Mouse (Mus musculus): Measurements from ENCODE around the gene Kbtbd4.
"Not testable (repeated sequence)": the region's sequence is repeated elsewhere in the genome, so short reads cannot be mapped to it uniquely, and the experiment has no call there.

The Kbtbd4 gene

GRCm38 (mm10) chr2:90904076-90904855 lies at the start of gene Kbtbd4, which contains the start of gene Ndufs3:
Gene Kbtbd4 (plus strand): TSS chr2:90904740.
Gene Ndufs3 (minus strand): TSS chr2:90904827.
- DNase-seq (ENCODE audit: low read depth, low spot score), result peak; percentile 92

GRCm38 (mm10) chr2:90861486-90861885 lies 43.1 kb upstream of the Kbtbd4 start:
- DNase-seq (ENCODE audit: low read depth, low spot score), result no peak

GRCm38 (mm10) chr2:90864184-90864583 lies 40.4 kb upstream of the Kbtbd4 start:
- DNase-seq (ENCODE audit: low read depth, low spot score), result no peak

- peak; percentile 60 for DNase-seq (ENCODE audit: low read depth, low spot score)
Measured at GRCm38 (mm10) chr2:90866524-90866923, 38.0 kb upstream of the Kbtbd4 start.

GRCm38 (mm10) chr2:90870136-90870601 lies 34.4 kb upstream of the Kbtbd4 start:
- DNase-seq (ENCODE audit: low read depth, low spot score), result no peak

GRCm38 (mm10) chr2:90871180-90871961 lies 33.2 kb upstream of the Kbtbd4 start:
- no peak for DNase-seq (ENCODE audit: low read depth, low spot score)

- DNase-seq (ENCODE audit: low read depth, low spot score), result no peak
Measured at GRCm38 (mm10) chr2:90874025-90874424, 30.5 kb upstream of the Kbtbd4 start.

GRCm38 (mm10) chr2:90875239-90875638 lies 29.3 kb upstream of the Kbtbd4 start:
- no peak for DNase-seq (ENCODE audit: low read depth, low spot score)

GRCm38 (mm10) chr2:90877584-90878259 lies 26.8 kb upstream of the Kbtbd4 start:
- no peak for DNase-seq (ENCODE audit: low read depth, low spot score)

- DNase-seq (ENCODE audit: low read depth, low spot score), result no peak
Measured at GRCm38 (mm10) chr2:90879419-90879818, 25.1 kb upstream of the Kbtbd4 start.

- no peak for DNase-seq (ENCODE audit: low read depth, low spot score)
Measured at GRCm38 (mm10) chr2:90880144-90880785, 24.3 kb upstream of the Kbtbd4 start.

GRCm38 (mm10) chr2:90881824-90882223 lies 22.7 kb upstream of the Kbtbd4 start:
- DNase-seq (ENCODE audit: low read depth, low spot score), result no peak

- no peak for DNase-seq (ENCODE audit: low read depth, low spot score)
Measured at GRCm38 (mm10) chr2:90885218-90886041, 19.1 kb upstream of the Kbtbd4 start, which contains the start of gene C1qtnf4. Gene C1qtnf4 (plus strand): TSS chr2:90885860.

GRCm38 (mm10) chr2:90886436-90886835 lies 18.1 kb upstream of the Kbtbd4 start:
- DNase-seq (ENCODE audit: low read depth, low spot score), result no peak

- DNase-seq (ENCODE audit: low read depth, low spot score), result no peak
Measured at GRCm38 (mm10) chr2:90887627-90888026, 16.9 kb upstream of the Kbtbd4 start.

- DNase-seq (ENCODE audit: low read depth, low spot score), result peak; percentile 82
Measured at GRCm38 (mm10) chr2:90889550-90890548, 14.7 kb upstream of the Kbtbd4 start.

- no peak for DNase-seq (ENCODE audit: low read depth, low spot score)
Measured at GRCm38 (mm10) chr2:90893673-90894298, 10.8 kb upstream of the Kbtbd4 start.

- not testable (repeated sequence) for DNase-seq (ENCODE audit: low read depth, low spot score)
Measured at GRCm38 (mm10) chr2:90894299-90894677, 10.3 kb upstream of the Kbtbd4 start.

- DNase-seq (ENCODE audit: low read depth, low spot score), result peak; percentile 16
Measured at GRCm38 (mm10) chr2:90903398-90903797, 1.1 kb upstream of the Kbtbd4 start.

All from CD4-positive helper T cell, adult 2 months (primary cell).